Mouse (Mus musculus) mouse embryonic stem cell (cell line): ENCODE results near the gene Rflnb.

ENCODE experiments used
- in situ Hi-C, 2 experiments: fragments of 300-500 bp; cut with MboI; formaldehyde crosslinking; loops; 1 replicate in 1 of 2; 3 replicates in 1 of 2; pipeline ENCODE4 v1.14.3; 2019 to 2020; ENCODE audit warnings: low sequenced_read_pairs in 2 of 2, low pct_unique_long_range_greater_than_20kb in 1 of 2, mixed read lengths in 1 of 2; ENCODE audit not compliant: unreplicated experiment in 1 of 2

Rflnb gene

GRCm38 (mm10) chr11:76027139-76028071 is at the start of gene Rflnb:
Gene Rflnb, minus strand, starts transcription at chr11:76027782.
- in situ Hi-C loops, result no loop called here

DNA sequence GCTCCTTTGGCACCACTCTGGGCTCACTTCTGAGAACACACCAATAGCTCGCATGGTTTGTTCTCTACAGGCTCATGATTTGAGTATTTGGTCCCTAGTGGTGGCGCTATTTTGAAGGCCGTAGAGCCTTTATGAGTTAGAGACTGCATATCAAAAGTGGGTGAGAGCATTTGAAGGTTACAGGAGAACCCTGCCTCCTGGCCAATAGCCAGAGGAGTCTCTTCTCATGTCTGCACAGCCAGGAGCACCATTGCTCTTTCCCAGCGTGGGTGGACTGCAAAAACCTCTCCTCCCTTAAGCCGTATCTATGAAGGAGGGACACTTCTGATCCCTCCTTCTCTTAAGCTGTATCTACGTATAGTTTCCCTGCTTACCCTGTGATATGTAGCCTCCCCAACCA is 49.8 kb upstream of the Rflnb start:
- in situ Hi-C loops, result no loop called here

- in situ Hi-C loops, result no loop called here
Observed at GRCm38 (mm10) chr11:76074296-76075093, 46.9 kb upstream of the Rflnb start.

DNA sequence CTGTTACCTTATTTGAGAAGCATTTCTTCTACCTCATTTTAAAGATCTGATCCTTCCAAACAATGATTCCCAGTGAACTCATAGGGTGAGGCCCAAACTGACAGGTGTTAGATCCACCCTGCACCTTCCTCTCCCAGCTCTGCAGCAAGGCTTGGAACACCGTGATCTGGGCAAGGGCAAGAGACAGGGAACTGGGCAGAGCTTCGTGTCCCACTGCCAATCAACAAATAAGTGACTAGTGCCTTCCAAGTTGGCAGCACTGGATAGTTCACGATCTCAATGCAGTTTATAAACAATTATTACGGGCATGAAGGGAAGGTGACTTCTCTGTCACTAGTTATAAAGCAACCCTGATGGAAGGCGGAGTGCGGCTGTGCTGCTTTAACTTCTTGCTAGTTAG is 42.2 kb upstream of the Rflnb start:
- in situ Hi-C loops, result no loop called here

DNA sequence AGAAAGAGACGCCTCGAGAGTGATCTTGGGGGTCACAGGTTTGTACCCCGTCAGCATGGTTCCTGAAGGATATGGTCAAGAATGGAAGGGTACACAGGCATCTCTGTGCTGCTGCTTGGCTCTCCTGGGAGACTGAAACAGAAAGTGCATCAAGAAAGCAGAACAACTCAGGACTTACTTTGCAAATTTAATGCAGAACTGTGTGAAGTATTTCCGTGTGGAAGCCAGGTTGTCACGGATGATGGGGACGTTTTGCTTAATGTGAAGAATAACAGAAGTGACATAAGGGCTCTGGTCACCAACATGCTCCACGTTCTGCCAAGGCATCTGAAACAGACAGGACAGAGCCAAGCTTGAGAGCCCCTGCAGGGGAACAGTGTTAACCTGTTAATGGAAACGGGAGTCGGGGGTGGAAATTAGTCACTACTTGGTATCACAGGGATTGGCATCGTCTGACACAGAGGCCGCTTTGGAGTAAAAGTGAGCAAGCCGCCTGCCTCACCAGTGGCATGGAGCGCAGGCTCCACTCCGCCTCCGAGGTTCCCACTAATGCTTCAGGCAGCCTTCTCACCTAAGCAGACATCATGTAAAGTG is 39.1 kb upstream of the Rflnb start:
- in situ Hi-C loops, result no loop called here

- in situ Hi-C loops, result no loop called here
Observed at GRCm38 (mm10) chr11:76065521-76066095, 38.0 kb upstream of the Rflnb start.

DNA sequence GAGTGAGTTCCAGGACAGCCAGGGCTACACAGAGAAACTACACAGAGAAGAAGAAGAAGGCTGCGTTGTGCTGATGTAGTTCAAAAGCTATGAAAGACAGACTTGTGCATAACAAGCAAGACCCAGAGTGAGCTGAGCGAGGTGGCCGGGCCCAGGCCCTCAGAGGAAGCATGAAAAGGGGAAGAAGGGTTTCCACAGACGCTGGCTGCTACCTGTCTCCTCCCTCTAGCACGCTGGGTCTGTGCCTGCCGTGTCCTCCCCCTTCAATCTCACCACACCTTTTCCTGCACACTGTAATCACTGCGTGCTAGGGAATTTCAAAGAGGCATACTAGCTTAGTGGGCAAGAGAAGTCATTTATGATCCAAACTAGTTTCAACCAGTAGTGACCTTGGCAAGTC is 36.8 kb upstream of the Rflnb start:
- in situ Hi-C loops, result no loop called here

- in situ Hi-C loops, result no loop called here
Observed at GRCm38 (mm10) chr11:76060906-76061305, 33.3 kb upstream of the Rflnb start.

DNA sequence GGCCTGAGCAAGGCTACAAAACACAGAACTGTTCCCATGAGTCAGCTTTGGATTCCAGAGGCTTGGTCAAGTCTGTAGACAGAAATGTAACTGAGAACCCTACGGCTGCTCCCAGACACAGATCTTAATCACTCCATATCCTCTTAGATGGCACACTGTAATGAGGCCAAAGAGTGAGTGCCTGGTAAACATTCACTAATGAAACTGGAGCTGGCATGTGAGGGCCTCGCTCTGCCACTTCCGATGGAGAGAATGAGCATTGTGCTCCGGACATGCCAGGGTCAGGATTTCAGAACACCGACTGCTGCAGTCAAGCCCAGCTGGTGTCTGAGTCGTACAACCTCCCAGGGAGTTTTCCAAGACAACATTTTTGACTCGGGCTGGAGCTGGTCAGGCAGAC is 32.4 kb upstream of the Rflnb start:
- in situ Hi-C loops, result no loop called here

DNA sequence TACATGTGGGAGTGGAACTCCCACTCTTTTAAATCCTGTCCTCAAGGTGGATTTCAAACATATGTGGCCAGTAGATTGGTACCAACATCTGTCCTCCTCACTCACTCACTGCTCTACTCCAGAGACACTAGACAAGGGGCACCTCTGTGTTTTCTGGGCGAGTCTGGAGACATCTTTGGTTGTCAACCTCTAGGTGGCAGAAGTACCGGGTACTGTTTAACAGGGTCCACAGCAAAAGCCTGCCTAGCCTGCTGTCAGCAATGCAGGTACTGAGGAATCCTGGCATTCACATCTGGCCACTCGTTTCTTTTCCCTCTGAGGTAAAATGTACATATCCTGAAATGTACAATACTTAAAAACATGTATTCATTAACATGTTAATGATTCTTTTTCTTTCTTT is 28.9 kb upstream of the Rflnb start:
- in situ Hi-C loops, result no loop called here

- in situ Hi-C loops, result no loop called here
Observed at GRCm38 (mm10) chr11:76052496-76052895, 24.9 kb upstream of the Rflnb start.

- in situ Hi-C loops, result no loop called here
Observed at GRCm38 (mm10) chr11:76050967-76051512, 23.5 kb upstream of the Rflnb start.

DNA sequence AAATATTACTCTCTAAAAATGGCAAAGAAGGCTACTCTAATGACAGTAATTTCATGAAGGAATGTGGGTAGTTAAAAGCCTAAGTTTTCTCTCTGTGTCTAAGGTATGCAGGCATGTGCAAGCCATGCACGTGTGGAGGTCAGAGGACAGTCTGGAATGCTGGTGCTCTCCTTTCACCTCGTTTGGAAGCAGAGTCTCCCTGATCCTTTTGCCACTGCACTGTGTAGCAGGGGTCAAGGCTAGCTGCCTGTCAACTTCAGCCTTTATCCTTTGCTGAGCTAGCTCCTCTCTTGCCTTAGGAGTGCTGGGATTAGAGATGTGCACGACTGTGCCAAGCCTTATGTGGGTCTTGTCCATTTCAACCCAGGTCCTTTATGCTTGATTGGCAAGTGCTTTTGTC is 22.9 kb upstream of the Rflnb start:
- in situ Hi-C loops, result no loop called here

DNA sequence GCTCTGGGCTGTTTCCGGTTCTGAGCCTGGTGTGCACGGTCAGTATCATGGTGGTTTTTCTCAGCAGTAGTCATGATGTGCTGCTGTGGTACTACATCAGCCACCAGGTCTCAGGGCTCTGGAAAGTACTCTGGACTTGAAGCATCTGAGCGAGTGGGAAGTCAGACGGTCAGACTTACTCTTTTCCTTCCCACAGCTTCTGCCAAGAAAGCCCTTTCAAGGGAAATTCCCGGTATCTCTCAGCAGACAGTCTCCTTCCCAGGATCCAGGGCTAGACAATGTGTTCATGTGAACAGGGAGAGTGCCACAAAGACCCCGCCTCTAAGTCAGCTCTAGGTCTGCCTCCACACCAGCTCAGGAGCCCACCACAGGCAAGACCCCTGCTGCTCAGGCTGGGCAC is 17.8 kb upstream of the Rflnb start:
- in situ Hi-C loops, result no loop called here

DNA sequence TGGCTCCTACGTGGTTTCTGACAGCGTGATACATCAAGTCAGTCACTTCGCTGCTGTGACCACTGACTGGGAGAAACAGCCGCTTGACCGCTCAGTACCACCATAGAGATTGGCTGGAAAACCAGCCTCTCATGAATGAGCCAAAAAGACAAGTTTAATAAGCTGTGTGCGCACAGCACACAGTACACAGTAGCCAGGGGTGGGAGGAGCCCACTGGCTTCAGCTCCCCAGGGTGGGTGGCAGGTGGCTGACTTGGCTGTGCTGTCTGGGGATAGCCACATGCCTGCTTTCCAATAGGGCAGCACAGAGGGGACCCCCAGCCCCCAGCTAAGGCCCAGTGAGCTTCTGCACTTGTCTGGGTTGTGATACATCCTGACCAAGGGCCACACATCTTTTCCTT is 16.9 kb upstream of the Rflnb start:
- in situ Hi-C loops, result no loop called here

DNA sequence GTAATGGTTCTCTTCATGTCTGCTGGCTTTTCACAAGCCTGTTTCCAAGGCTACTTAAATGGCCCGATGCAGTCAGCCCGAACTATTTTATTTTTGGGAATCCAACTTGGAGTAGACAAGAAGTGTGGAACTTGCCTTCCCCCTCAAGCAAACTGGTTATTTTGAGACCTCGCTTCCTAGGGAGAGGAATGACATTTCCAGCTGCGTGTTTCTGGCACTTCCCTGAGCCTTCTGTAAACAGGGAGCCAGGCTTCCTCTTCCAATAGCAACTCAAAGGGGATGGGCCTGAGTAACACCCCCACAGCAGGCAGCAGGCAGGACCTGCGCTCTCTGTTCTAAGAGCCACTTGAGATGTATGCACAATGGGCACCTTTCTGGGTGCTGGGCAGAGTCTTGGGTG is 15.3 kb upstream of the Rflnb start:
- in situ Hi-C loops, result no loop called here

DNA sequence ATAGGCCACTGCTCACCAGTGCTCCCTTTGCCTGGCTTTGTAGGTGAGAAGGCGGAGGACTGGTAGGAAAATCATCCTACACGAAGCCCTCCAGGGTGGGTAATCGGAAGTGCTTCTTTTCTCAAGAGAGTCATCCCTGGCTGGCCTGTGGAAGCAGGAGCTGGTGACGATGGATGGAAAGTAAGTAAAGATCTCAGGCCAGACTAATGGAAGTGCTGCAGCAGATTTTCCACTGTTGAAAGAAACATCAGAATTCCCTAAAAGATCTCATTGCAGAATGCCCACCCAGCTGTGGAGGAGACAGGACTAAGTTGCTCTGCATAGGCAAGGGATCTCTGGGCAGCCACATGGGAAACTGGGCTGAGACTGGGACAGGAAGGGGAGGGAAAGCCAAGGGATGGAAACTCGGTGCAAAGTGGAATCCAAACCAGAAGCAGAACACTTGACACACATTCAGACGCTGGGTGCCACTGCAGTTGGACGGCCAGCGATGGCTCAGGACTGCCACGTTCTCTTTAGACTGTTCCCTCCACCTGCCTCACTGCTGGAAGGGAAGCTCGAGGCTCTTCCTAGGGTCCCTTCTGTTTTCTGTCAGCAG is 14.6 kb upstream of the Rflnb start:
- in situ Hi-C loops, result no loop called here

GRCm38 (mm10) chr11:76040761-76041376 is 13.3 kb upstream of the Rflnb start:
- in situ Hi-C loops, result no loop called here
